Mouse (Mus musculus): ENCODE measurements around the gene Hrk. TPM values are rescaled to one million over a fixed set of nuclear protein-coding genes. Genes with fewer than 3 reads are reported as not detected.

Gene Hrk
- polyA plus RNA-seq, 1 experiment from 2014 or later: 0.38 TPM

GRCm38 (mm10) chr5:118136391-118136790, 28.1 kb upstream of the Hrk start:
- no peak overlapping the region for H3K27ac ChIP-seq (replicated peaks; ENCODE audit: low read depth, low read length)
- DNase-seq (ENCODE audit: low spot score): no peak
- H3K4me1 ChIP-seq (ENCODE audit: control insufficient read depth, insufficient read depth, low read length): no peaks in the 10 kb centered on the region
- no peak overlapping the region for H3K4me2 ChIP-seq (ENCODE audit: low read depth, low read length)
- peaks cover 30% of the 10 kb centered on the region for H3K36me3 ChIP-seq (ENCODE audit: control insufficient read depth, insufficient read depth, low read length)
- WGBS: 71% methylated on average over 5 of the region's 5 CpGs
- no peak overlapping the region for H3K9ac ChIP-seq (ENCODE audit: low read depth, low read length)
- ATAC-seq (ENCODE audit: low read depth): no peak
- H3K9me3 ChIP-seq (ENCODE audit: control insufficient read depth, low read length): no peaks in the 10 kb centered on the region
- H3K27me3 ChIP-seq (replicated peaks; ENCODE audit: control insufficient read depth, insufficient read depth, low read length): no peaks in the 10 kb centered on the region
- H3K4me3 ChIP-seq (ENCODE audit: low read depth, low read length): no peak overlapping the region

- Histone ChIP-seq H3K27ac (replicated peaks; ENCODE audit: low read depth, low read length) (no peak overlapping the region), H3K36me3 (ENCODE audit: control insufficient read depth, insufficient read depth, low read length) (peaks cover 33% of the 10 kb centered on the region), H3K9ac (ENCODE audit: low read depth, low read length) (no peak overlapping the region), H3K4me1 (ENCODE audit: control insufficient read depth, insufficient read depth, low read length) (no peaks in the 10 kb centered on the region), H3K27me3 (replicated peaks; ENCODE audit: control insufficient read depth, insufficient read depth, low read length) (no peaks in the 10 kb centered on the region), H3K9me3 (ENCODE audit: control insufficient read depth, low read length) (no peaks in the 10 kb centered on the region), H3K4me3 (ENCODE audit: low read depth, low read length) (no peak overlapping the region), H3K4me2 (ENCODE audit: low read depth, low read length) (no peak overlapping the region)
- no peak for ATAC-seq (ENCODE audit: low read depth)
- WGBS: 89% methylated on average over 8 of the region's 8 CpGs
- no peak for DNase-seq (ENCODE audit: low spot score)
Observed at GRCm38 (mm10) chr5:118139630-118140029, 24.8 kb upstream of the Hrk start.

GRCm38 (mm10) chr5:118142471-118142870, 22.0 kb upstream of the Hrk start:
- H3K9me3 ChIP-seq (ENCODE audit: control insufficient read depth, low read length): no peaks in the 10 kb centered on the region
- no peak overlapping the region for H3K4me3 ChIP-seq (ENCODE audit: low read depth, low read length)
- no peaks in the 10 kb centered on the region for H3K4me1 ChIP-seq (ENCODE audit: control insufficient read depth, insufficient read depth, low read length)
- no peak for DNase-seq (ENCODE audit: low spot score)
- peaks cover 39% of the 10 kb centered on the region for H3K36me3 ChIP-seq (ENCODE audit: control insufficient read depth, insufficient read depth, low read length)
- 94% methylated on average over 8 of the region's 8 CpGs for whole genome bisulfite sequencing
- ATAC-seq (ENCODE audit: low read depth): no peak
- no peak overlapping the region for H3K9ac ChIP-seq (ENCODE audit: low read depth, low read length)
- no peaks in the 10 kb centered on the region for H3K27me3 ChIP-seq (replicated peaks; ENCODE audit: control insufficient read depth, insufficient read depth, low read length)
- H3K4me2 ChIP-seq (ENCODE audit: low read depth, low read length): no peak overlapping the region
- H3K27ac ChIP-seq (replicated peaks; ENCODE audit: low read depth, low read length): no peak overlapping the region

GRCm38 (mm10) chr5:118143211-118144026, 21.0 kb upstream of the Hrk start:
- no peak overlapping the region for H3K4me2 ChIP-seq (ENCODE audit: low read depth, low read length)
- 74% methylated on average over 12 of the region's 12 CpGs for WGBS

DNA sequence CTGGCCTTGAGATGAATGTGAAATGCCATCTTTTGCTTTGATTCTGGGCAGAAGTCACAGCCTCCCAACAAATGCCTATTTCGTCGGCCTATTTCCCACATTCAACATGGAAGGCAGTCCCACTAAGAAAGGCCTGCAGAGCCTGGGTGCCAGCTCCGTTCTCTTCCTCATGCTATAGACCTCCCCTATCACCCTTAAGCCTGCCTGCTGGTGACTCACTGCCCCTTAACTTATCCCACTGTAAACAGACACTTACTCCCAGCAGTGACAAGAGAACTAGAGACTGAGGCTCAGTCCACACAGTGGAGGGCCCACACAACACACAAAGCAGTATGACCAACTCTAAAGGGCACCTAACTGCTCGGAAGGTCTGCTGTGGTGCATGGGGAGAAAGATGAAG, 20.1 kb upstream of the Hrk start:
- no peak overlapping the region for H3K4me2 ChIP-seq (ENCODE audit: low read depth, low read length)
- peaks cover 28% of the 10 kb centered on the region for H3K36me3 ChIP-seq (ENCODE audit: control insufficient read depth, insufficient read depth, low read length)
- DNase-seq (ENCODE audit: low spot score) (no peak), ATAC-seq (ENCODE audit: low read depth) (no peak)
- H3K4me3 ChIP-seq (ENCODE audit: low read depth, low read length): no peak overlapping the region
- WGBS: 90% methylated on average over 4 of the region's 4 CpGs
- no peaks in the 10 kb centered on the region for H3K9me3 ChIP-seq (ENCODE audit: control insufficient read depth, low read length)
- no peaks in the 10 kb centered on the region for H3K27me3 ChIP-seq (replicated peaks; ENCODE audit: control insufficient read depth, insufficient read depth, low read length)
- H3K4me1 ChIP-seq (ENCODE audit: control insufficient read depth, insufficient read depth, low read length): no peaks in the 10 kb centered on the region
- H3K9ac ChIP-seq (ENCODE audit: low read depth, low read length): no peak overlapping the region
- no peak overlapping the region for H3K27ac ChIP-seq (replicated peaks; ENCODE audit: low read depth, low read length)

More at GRCm38 (mm10) chr5:118143211-118144026, 21.0 kb upstream of the Hrk start:
- ATAC-seq (ENCODE audit: low read depth): no peak
- no peaks in the 10 kb centered on the region for H3K9me3 ChIP-seq (ENCODE audit: control insufficient read depth, low read length)
- H3K36me3 ChIP-seq (ENCODE audit: control insufficient read depth, insufficient read depth, low read length): peaks cover 33% of the 10 kb centered on the region
- 0 out of 2 replicates have a peak overlapping the region, but pooled peaks have one; percentile 7 for H3K9ac ChIP-seq (ENCODE audit: low read depth, low read length)
- no peaks in the 10 kb centered on the region for H3K27me3 ChIP-seq (replicated peaks; ENCODE audit: control insufficient read depth, insufficient read depth, low read length)
- H3K4me1 ChIP-seq (ENCODE audit: control insufficient read depth, insufficient read depth, low read length): no peaks in the 10 kb centered on the region
- peak; percentile 5 for DNase-seq (ENCODE audit: low spot score)
- H3K27ac ChIP-seq (replicated peaks; ENCODE audit: low read depth, low read length): no peak overlapping the region
- H3K4me3 ChIP-seq (ENCODE audit: low read depth, low read length): no peak overlapping the region

- no peaks in the 10 kb centered on the region for H3K4me1 ChIP-seq (ENCODE audit: control insufficient read depth, insufficient read depth, low read length)
- no peak overlapping the region for H3K4me2 ChIP-seq (ENCODE audit: low read depth, low read length)
- no peaks in the 10 kb centered on the region for H3K9me3 ChIP-seq (ENCODE audit: control insufficient read depth, low read length)
- H3K9ac ChIP-seq (ENCODE audit: low read depth, low read length): no peak overlapping the region
- 88% methylated on average over 6 of the region's 6 CpGs for WGBS
- no peaks in the 10 kb centered on the region for H3K27me3 ChIP-seq (replicated peaks; ENCODE audit: control insufficient read depth, insufficient read depth, low read length)
- ATAC-seq (ENCODE audit: low read depth) (no peak), DNase-seq (ENCODE audit: low spot score) (no peak)
- H3K4me3 ChIP-seq (ENCODE audit: low read depth, low read length): no peak overlapping the region
- H3K36me3 ChIP-seq (ENCODE audit: control insufficient read depth, insufficient read depth, low read length): peaks cover 24% of the 10 kb centered on the region
- H3K27ac ChIP-seq (replicated peaks; ENCODE audit: low read depth, low read length): no peak overlapping the region
Observed at GRCm38 (mm10) chr5:118144770-118145169, 19.7 kb upstream of the Hrk start.

GRCm38 (mm10) chr5:118145458-118145857, 19.0 kb upstream of the Hrk start:
- no peak for ATAC-seq (ENCODE audit: low read depth)
- H3K4me3 ChIP-seq (ENCODE audit: low read depth, low read length): no peak overlapping the region
- H3K4me1 ChIP-seq (ENCODE audit: control insufficient read depth, insufficient read depth, low read length): no peaks in the 10 kb centered on the region
- peaks cover 23% of the 10 kb centered on the region for H3K36me3 ChIP-seq (ENCODE audit: control insufficient read depth, insufficient read depth, low read length)
- no peaks in the 10 kb centered on the region for H3K27me3 ChIP-seq (replicated peaks; ENCODE audit: control insufficient read depth, insufficient read depth, low read length)
- no peaks in the 10 kb centered on the region for H3K9me3 ChIP-seq (ENCODE audit: control insufficient read depth, low read length)
- H3K4me2 ChIP-seq (ENCODE audit: low read depth, low read length): no peak overlapping the region
- 90% methylated on average over 3 of the region's 3 CpGs for WGBS
- H3K9ac ChIP-seq (ENCODE audit: low read depth, low read length): no peak overlapping the region
- no peak for DNase-seq (ENCODE audit: low spot score)
- 0 out of 2 replicates have a peak overlapping the region, but pooled peaks have one; percentile 40 for H3K27ac ChIP-seq (replicated peaks; ENCODE audit: low read depth, low read length)

DNA sequence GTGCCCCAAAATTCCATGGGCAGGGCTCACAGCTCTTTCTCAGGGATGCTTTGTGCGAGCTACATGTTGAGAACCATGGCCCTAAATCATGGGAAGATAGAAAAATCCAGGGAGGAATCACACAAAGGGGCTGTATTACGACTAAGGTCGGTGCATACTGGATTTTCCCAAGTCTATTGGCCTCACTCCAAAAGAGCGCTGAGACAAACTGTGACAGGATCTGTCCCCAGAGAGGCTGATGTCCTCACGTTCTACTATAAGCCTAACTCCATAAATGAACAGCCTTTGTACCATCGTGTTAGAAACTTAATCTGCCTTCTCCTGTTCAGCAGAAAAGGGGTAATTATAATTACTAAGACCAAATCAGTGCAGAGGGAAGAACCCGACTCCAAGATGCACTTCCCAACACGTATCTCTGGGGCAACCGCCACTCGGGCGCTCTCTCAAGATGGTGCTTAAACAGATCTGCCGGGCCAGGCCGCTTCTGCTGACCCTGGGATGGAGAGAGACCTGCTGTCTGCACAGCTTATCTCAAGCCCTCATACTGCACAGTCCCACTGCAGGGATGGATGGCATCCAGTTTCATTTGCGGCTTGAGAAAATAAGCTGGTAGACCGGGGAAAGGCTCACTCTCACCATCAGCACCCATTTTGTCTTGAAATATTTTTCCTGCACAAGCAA, 18.3 kb upstream of the Hrk start:
- 64% methylated on average over 15 of the region's 15 CpGs for WGBS
- H3K36me3 ChIP-seq (ENCODE audit: control insufficient read depth, insufficient read depth, low read length): peaks cover 17% of the 10 kb centered on the region
- 0 out of 2 replicates have a peak, but pooled peaks have one; percentile 39 for ATAC-seq (ENCODE audit: low read depth)

More for the DNA sequence above, 18.3 kb upstream of the Hrk start:
- Histone ChIP-seq H3K4me2 (ENCODE audit: low read depth, low read length) (no peak overlapping the region), H3K27ac (replicated peaks; ENCODE audit: low read depth, low read length) (0 out of 2 replicates have a peak overlapping the region, but pooled peaks have one; percentile 40), H3K9me3 (ENCODE audit: control insufficient read depth, low read length) (no peaks in the 10 kb centered on the region), H3K4me1 (ENCODE audit: control insufficient read depth, insufficient read depth, low read length) (no peaks in the 10 kb centered on the region), H3K9ac (ENCODE audit: low read depth, low read length) (no peak overlapping the region), H3K4me3 (ENCODE audit: low read depth, low read length) (no peak overlapping the region), H3K27me3 (replicated peaks; ENCODE audit: control insufficient read depth, insufficient read depth, low read length) (no peaks in the 10 kb centered on the region)
- peak; percentile 65 for DNase-seq (ENCODE audit: low spot score)
